Mouse (Mus musculus): ENCODE measurements around the gene Ppp1r13b. TPM values are rescaled to one million over a fixed set of nuclear protein-coding genes. Genes with fewer than 3 reads are reported as not detected.

Ppp1r13b gene
- 21.7 and 25.5 TPM in 2 replicates for polyA plus RNA-seq (2012; rRNA removed)

GRCm38 (mm10) chr12:111907970-111908681 lies at the start of gene Ppp1r13b:
Gene Ppp1r13b, minus strand, starts transcription at chr12:111908110.

GRCm38 (mm10) chr12:111813766-111814617 lies 93.9 kb downstream of the Ppp1r13b start, which contains the start of the genes Xrcc3 and Zfyve21:
Gene Xrcc3, minus strand, starts transcription at chr12:111813873.
Gene Zfyve21, plus strand, starts transcription at chr12:111814170.

Other genes with a start within 250 kb of the Ppp1r13b start
- gene Ckb, start 235.8 kb downstream of the Ppp1r13b start, polyA plus RNA-seq (2012; rRNA removed): 1,204 and 1,602 TPM in 2 replicates
- gene Trmt61a, start 230.0 kb downstream of the Ppp1r13b start, polyA plus RNA-seq (2012; rRNA removed): 21.6 and 21.8 TPM in 2 replicates
- gene Bag5, start 194.9 kb downstream of the Ppp1r13b start, polyA plus RNA-seq (2012; rRNA removed): 41.1 and 43.8 TPM in 2 replicates
- gene Apopt1, start 194.8 kb downstream of the Ppp1r13b start, polyA plus RNA-seq (2012; rRNA removed): 36.8 and 37.8 TPM in 2 replicates
- gene Klc1, start 149.3 kb downstream of the Ppp1r13b start, polyA plus RNA-seq (2012; rRNA removed): 610 TPM in 2 replicates
- 9.4 and 11.8 TPM in 2 replicates for gene Xrcc3, start 94.2 kb downstream of the Ppp1r13b start, polyA plus RNA-seq (2012; rRNA removed)
- gene Zfyve21, start 93.9 kb downstream of the Ppp1r13b start, polyA plus RNA-seq (2012; rRNA removed): 33.6 and 45.1 TPM in 2 replicates
- 265 and 268 TPM in 2 replicates for gene Atp5mpl, start 58.9 kb upstream of the Ppp1r13b start, polyA plus RNA-seq (2012; rRNA removed)
- 0.52 and 0.80 TPM in 2 replicates for gene Tdrd9, start 63.4 kb upstream of the Ppp1r13b start, polyA plus RNA-seq (2012; rRNA removed)
- not detected in 2 replicates for gene Rd3l, start 73.2 kb upstream of the Ppp1r13b start, polyA plus RNA-seq (2012; rRNA removed)
- gene Aspg, start 198.6 kb upstream of the Ppp1r13b start, polyA plus RNA-seq (2012; rRNA removed): 0.98 and 2.2 TPM in 2 replicates
- 26.9 and 36.5 TPM in 2 replicates for gene Kif26a, start 238.1 kb upstream of the Ppp1r13b start, polyA plus RNA-seq (2012; rRNA removed)